Mouse (Mus musculus) inflammation-experienced regulatory T-cells, adult 16 weeks (primary cell): ENCODE data around the gene Ston2. TPM values are rescaled to one million over a fixed set of nuclear protein-coding genes. Genes with fewer than 3 reads are reported as not detected.

Experiments
- polyA plus RNA-seq: library from polyadenylated mRNA; unstranded; fragments of 100-300 nt; shearing (Covaris generic); gene quantifications from one replicate; pipeline ENCODE4 v1.2.1, GENCODE M21; 2017

The Ston2 gene
- 0.59 TPM for polyA plus RNA-seq

DNA sequence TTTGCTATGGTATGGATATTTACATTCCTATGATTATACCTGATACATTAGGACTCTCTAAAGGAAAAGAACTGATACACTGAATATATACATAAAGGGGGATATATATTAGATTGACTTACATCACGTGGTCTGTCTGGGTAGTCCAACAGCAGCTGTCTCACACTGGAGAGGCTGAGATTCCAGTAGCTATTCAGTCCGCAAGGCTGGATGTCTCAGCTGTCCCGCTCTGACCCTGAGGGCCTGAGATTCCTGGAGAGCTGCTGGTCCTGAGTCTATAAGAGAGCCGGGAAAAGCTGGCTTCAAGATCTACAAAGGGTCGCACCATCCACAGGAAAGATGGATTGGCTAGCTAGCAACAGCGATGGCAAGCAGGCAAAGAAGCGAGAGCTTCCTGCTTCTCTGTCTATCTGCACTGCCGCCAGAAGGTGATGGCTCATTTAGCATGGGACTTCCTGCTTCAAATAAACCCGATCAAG, at the start of gene Ston2:
Ston2 (minus strand) TSS at position 429 of the 479 bp plus-strand sequence.

DNA sequence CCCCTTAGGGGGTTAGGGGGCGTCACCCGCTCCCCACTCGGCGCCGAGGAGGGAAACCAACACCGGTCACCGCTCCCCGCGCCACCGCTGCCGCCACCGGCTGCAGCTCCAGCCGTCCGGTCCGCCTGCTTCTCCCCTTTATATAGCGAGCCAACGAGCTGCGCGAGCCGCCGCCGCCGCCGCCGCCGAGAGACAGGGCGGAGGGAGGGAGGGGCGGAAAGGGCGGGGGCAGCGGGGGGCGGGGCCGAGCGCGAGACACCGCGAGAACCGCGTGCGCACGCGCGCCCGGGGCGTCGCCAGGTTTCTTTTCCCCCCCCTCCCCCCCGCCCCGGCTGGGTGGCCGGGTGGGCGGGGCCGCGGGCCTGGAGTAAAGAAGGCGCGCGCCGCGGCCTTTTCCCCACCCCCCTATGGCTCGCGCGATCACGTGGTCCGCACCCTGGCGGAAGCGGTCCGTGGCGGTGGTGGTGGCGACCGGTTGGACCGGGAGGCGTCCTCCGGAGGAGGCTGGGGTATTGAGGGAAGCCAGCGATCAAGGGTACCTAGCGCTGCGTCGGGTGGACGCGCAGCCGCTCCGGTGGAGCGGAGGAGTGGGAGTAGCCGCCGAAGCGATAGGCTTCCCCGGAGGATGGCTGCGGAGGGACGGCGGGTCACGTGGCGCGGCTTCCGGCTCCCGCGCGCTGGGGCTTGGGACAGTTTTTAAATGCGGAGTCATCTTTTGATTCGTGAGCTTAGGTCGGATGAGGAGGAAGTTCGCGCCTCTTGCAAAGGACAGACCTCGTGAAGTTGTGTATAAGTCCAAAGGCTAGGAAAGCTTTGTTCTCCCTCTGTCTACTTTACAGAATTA, 198.1 kb downstream of the Ston2 start, which contains the start of gene Gtf2a1:
Gtf2a1 (minus strand) TSS at position 641 of the 844 bp plus-strand sequence.

Other genes with a start within 250 kb of the Ston2 start
- gene Gtf2a1, start 197.9 kb downstream of the Ston2 start, polyA plus RNA-seq = 47.6 TPM
- 101 TPM for gene Sel1l, start 60.8 kb upstream of the Ston2 start, polyA plus RNA-seq